Mouse (Mus musculus): ENCODE measurements around the gene Fsd1l.
"Not testable (repeated sequence)": the region's sequence is repeated elsewhere in the genome, so short reads cannot be mapped to it uniquely, and the experiment has no call there.

Gene Fsd1l

DNA sequence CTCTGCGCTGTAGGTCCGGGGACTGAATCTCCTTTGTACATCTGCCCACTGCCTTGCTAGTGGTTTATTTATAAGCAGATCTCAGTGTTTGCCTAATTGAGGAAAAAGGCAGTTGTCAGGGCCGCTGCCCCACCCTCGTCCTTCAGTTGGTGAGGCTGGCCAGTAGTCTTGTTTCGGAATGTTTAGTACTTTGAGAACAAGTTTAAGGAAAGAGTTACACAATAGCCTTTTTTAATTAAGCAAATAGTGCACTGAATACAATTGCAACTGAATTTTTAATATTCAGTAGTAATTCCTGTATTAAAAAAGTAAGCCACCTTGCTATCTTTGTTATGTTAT is 709 bp downstream of the Fsd1l start:
- no peak for DNase-seq

DNA sequence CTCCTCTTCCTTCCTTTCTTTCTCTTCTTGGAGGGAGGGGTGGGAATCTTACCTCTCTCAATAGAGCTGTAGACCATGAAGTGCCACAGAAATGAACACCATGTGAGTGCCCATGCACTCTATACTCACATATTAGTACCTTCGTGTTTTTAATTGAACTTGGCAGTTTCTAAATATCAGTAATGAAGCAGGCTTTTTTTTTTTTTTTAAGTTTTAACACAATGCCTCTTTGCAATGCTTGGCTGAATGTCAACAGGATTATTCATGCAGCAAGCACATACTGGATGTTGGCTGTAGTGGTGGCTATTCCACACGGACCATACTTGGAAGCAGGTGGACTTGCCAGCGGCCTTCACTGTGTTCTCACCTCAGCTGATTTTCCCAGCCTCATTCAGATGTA is 4.1 kb downstream of the Fsd1l start:
- DNase-seq = no peak

DNA sequence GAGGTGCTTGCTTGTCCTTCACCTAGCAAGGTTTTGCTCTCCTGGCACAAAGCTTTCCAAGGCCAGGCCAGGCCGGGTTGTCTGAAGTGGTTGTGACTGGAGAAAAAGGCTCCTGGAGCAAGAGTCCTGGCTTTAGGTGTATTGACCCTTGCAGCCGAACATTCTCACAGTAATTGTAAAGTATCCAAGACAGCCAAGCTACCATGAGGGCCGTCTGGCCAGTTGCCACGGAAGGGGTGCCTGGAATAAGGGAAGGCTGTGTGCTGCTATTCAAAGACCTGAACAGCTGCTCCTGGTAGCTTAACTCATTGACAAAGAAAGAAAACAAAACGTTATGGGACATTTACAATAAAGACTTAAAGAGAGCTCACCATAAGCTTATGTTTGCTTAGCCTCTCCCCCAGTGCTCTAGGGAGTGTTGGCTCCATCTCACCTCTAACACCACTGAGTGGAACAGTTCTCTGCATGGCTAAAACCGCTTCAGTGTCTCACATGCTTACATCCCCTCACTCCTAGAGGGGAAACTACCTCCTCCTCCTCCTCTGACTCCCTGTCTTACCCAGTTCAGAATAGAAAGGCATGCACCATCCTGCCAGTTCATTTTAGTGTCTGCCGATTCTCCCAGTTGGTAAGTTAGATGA is 6.1 kb downstream of the Fsd1l start:
- no peak for DNase-seq

DNA sequence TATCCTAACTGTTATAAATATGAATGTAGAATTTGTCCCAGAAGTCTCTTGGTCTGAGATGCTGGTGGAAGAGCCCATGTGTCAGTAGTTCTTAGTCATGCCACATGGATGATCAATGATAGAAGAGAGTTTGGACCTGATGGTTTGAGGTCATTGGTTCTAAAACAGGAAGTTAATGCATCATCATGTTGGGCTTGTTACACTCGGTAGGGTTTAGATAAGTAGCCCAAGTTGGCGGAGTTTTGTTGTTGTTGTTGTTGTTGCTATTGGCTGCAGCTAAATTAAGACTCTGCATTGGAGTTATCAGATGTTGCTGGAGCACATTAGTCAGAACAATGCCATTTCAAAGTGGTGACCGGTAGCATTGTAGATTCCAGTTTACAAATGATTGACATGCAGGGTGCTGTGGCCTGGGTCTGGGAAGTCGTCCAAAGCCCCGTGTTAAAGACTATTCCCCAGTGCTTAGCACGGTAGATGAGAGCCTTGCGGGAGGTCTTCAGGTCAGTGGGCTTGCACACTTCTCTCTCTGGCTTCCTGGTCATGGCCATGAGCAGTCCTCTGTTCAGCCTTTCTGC is 7.4 kb downstream of the Fsd1l start:
- no peak for DNase-seq

DNA sequence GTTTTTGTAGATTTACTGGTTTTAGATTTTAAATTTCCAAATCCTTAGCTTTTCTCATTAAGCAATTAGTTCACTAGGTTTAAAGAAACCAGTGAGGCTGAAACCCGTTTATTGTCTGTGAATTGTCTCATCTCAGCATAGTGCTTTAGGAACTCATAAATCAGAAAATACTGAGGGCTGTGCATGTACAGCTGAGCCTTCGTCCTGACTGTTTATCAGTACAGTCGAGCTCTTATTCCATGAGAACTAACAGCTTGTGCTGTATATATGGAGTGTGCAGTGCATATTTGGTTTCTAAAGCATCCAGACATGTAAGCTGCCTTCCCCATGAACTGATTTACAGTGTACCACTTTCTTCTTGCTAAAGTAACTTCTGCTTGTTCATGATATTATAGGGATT is 26.8 kb downstream of the Fsd1l start:
- no peak for DNase-seq

DNA sequence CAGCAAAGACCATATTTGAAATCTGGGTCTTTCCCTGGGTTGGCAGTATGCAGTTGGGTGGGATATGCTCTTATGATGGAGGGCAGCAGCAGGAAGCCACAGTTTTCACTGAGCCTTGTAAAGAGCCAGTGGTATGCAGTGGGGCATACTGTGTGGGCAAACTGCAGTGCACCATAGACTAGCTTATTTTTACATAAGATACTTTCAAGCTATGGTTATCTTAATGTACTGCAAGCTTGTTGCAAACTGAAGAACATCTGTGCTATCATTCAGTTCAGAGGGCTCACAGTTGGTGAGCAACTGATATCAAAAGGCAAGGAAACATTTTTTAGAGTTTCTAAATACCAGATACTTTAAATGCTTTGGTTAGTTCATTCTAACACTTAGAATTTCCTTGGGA is 29.4 kb downstream of the Fsd1l start:
- no peak for DNase-seq

DNA sequence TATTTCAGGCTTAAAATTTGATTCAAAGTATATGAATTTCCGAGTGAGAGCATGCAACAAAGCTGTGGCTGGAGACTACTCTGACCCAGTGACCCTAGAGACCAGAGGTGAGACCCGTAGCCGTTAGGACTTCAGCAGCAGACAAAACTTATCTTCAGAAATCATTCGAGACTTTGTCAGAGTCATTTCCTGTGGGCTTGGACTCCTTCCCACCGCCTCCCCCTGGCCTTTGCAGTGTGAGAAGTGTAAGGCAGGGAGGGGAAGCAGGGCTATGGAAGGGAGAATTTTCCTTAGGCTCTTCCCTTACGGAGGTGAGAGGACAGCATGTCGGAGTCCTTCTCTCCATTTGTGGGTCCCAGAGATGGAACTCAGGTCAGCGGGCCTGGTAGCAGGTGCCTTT is 50.8 kb downstream of the Fsd1l start:
- no peak for DNase-seq

DNA sequence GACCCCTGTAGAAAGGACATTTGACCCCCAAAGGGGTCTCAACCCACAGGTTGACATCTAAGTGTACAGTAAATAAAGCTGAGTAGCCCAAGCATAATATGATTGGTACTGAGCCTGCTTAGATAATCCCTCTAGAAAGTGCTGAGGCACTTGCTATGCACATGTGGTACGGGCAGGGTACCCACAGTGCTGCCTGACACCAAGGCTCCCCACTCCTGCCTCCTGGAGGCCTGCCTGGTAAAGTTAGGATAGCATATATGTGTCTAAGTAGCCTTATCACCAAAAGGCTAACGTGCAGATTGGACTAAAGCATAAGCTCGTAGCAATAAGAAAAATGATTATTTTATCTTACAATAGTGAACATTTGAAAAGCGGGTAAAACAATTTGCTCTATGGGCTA is 57.7 kb downstream of the Fsd1l start:
- no peak for DNase-seq

DNA sequence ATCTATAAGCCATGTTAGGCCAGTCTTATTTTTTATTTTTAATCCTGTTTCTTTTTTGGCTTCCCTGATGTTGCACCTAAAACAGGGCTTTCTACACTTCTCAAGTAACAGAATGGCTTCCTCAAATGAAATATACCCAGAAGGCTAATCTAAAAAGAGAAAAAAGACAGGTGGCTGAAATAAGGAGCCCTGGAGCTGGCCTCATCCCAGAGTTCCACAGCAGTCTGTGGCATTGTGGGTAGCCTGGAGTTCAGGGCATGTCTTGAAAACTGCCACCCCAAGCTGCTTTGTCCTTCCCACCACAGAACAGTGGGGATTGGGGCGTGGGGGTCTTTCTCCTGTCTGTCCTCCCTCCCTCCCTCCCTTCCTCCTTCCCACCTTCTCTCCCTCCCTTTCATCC is 60.1 kb downstream of the Fsd1l start:
- no peak for DNase-seq

DNA sequence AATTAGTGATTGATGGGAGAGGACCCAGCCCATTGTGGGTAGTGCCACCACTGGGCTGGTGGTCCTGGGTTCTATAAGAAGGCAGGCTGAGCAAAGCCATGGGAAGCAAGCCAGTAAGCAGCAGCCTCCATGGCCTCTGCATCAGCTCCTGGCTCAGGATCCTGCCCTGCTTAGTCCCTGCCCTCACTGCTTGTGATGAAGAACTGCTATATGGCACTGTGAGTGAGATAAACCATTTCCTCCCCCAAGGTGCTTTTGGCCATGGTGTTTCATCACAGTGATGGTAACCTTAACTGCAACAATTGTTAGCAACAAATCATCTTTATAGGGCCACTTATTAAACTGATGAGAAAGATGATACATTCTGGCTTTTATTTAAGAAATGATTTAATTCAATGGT is 77.9 kb downstream of the Fsd1l start:
- DNase-seq = not testable (repeated sequence)

DNA sequence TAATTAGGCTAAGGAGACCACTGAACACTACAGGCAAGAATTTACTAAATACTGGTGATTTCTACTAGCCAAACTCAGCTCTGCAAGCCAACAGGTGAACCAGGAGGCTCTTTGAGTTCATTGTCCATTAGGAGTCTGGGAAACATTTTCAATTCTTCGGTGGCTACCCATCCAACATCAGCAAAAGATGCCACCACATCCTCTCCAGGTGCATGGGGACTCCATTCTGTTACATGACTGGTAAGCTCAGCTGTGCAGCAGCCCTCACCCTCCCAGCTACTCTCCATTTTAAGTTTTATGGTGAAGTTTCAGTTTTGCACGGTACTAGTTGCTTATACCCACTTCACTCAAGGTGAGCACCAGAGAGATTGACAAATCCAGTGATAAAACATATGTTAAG is 78.8 kb downstream of the Fsd1l start:
- DNase-seq = no peak

DNA sequence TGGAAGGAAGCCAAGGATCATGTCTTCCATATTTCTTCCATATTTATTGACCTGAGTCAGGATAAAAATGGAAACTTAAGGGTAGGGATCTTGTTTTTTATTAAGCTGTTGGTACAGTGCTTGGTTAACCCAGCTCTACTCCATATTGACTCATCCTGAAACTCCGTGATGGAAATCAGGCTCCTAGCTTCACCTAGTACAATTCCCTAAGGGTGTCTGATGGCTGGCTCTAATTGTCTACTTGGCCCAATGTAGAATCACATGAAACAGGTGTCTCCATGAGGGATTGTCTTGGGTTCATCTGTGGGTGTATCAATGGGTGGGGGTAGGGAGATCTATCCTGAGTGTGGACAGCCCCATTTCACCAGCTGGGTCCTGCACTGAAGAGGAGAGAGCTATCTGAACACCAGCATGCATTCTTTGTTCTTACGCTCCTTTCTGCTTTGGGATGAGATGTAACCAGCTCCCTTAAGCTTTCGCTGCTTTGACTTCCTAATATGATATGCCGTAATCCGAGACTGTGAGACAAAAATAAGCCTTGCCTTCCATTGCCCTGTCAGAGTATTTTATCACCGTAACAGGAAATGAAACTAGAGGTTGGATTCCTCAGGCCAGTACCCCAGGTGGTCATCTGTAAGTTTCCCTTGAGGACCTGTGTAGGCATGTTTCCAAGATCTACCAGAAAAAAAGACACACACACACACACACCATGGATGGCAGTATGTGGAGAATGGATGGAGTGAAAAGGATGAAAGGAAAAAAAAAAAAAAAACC is 79.5 kb downstream of the Fsd1l start:
- DNase-seq = no peak

DNA sequence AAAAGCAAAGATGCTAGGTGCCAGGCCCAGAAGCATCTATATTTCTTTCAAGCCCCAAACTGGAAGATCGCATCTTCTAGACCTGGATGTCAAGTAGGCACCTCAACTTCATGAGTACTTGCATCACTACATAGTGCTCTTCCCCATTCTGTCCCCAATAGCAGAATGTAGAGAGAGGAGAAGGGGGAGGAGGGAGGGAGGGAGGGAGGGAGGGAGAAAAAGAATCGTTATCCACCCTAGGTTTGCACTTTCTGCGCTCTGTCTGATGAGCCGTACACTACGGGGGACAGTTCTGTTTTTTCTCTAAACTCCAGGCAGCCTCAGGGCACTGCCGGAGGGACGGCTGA is 82.4 kb downstream of the Fsd1l start, which contains the start of gene Fktn:
TSS of gene Fktn (plus strand) at position 295 of the 347 bp plus-strand sequence.
- no peak for DNase-seq

DNA sequence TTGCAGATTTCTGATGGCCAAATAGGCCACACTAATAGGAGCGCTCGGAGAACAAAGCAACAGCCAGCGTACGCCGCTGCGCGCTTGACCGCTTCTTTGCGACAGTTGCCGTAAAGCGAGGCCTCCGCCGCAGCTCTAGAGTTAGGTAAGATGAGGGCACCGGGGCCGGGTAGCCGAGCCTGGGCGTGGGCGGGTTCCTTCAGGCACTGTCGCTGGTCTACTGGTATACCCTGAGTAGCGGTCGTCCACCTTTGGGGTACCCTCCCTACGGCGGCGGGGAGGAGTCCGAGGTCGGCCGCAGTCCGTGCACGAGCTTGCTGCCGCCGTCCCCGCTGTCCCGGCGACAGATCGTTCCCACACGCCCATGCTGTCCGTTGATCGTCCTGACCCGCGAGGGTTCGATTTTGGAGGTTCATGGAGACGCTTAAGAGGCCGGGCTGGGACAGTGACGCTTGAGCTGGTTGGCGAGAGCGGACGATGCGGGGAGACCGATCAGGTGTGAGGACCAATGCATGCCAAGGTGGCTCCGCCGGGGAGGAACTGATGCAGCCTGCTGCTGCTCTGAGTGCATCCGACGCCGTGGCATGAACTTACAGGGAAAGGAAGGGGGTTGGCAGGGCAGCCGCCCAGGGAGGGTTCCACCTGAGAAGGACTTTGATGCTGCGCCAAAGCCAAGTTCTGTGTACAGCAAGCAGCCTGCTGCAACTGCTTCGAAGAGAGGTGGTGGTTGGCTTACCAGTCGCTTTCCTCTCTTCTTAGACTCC is 83.0 kb downstream of the Fsd1l start:
- peak; percentile 71 to 87 for DNase-seq

DNA sequence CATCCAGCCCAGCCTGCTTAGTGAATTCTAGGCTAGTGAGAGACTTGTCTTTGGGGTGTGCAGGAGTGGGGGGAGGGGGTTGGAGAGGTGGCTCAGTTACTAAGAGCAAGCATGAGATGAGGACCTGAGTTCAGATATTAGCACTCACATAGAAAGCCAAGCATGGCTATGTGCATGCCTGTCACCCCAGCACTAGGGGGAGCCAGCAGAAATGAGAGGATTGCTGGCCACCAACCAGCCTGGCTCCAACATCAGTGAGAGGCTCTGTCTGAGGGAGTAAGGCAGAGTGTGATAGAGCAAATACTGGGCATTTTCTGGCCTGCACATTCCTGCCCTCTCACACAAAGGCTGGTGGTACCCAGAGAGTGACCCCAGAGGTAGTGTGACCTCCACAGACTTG is 84.7 kb downstream of the Fsd1l start:
- DNase-seq = peak in 1 of 2 experiments; percentile 19

DNA sequence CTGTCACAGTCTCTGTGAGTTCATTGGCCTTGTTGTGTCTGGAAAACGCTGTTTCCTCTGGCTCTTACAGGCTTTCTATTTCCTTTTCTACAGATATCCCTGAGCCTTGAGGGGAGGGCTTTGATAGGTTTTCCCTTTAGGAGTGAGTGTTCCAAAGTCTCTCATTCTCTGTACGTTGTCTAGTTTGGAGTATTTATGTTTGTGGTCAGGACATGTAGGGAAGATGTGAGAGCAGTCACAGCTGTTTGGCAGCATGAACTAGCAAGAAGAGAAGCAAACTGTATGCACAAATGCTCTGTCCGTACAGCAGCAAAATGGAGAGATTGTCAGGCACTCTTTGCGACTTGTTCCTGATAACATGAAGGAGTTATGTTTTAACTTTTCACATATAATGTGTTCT is 86.3 kb downstream of the Fsd1l start:
- no peak for DNase-seq

DNA sequence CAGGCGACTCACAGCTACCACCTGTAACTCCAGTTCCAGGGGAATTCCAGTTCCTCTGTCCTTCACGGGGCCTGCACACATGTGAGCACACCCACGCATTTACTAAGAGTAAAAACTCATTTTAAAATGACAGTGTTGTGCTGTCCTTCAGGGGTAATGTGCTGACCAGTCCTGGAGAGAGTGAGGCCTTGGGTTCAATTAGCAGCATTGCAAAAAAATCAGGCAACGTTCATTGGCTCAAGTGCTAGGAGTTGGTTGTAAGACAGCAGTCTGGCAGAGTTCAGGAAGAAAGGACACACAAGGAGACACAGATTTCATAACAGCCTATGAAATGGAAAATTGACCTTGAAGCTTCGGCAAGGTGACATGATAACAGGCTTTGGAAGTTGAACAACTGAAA is 87.0 kb downstream of the Fsd1l start:
- no peak for DNase-seq

DNA sequence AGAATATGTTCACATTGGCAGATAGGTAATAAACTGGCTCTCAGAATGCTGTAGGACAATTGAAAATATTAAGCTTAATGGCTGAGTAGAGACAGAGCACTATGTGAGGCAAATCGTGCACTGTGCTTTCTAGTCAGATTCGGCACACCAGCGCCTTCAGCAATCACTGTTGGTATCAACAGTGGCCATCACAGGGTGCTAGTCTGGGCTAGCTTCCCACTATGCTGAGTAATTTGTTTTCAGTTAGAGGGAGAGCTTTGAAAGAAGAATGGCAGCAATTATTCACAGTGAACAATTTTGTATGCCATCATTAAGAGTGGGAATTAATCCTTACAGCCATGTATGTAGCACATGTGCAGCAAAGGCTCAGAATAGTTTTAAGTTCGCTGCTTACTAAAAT is 91.2 kb downstream of the Fsd1l start:
- DNase-seq = no peak

DNA sequence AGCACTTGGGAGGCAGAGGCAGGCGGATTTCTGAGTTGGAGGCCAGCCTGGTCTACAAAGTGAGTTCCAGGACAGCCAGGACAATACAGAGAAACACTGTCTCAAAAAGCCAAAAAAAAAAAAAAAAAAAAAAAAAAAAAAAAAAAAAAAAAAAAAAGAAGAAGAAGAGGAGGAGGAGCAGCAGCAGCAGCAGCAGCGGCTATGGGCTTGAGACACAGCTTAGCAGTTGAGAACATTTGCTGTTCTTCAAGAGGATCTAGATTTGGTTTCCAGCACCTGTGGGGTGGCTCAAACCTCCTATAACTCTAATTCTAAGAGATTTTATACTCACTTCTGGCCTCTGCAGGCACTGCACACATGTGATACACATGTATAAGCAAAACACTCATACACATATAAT is 94.8 kb downstream of the Fsd1l start:
- not testable (repeated sequence) for DNase-seq

DNA sequence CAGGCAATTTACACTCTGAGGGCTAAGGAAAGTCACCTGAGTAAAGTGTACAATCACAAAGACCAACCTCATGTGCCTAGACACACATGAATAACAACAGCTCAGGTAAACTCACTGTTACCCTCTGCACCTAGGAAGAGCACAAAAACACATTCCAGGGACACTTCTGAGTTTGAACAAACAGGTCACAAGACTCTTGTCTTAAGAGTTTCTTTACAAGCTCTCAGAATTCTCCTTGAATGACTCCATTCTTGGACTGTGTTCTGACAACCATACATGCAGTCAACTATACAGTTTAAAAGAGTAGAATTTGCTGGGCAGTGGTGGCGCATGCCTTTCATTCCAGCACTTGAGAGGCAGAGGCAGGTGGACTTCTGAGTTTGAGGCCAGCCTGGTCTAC is 96.8 kb downstream of the Fsd1l start:
- no peak for DNase-seq

DNA sequence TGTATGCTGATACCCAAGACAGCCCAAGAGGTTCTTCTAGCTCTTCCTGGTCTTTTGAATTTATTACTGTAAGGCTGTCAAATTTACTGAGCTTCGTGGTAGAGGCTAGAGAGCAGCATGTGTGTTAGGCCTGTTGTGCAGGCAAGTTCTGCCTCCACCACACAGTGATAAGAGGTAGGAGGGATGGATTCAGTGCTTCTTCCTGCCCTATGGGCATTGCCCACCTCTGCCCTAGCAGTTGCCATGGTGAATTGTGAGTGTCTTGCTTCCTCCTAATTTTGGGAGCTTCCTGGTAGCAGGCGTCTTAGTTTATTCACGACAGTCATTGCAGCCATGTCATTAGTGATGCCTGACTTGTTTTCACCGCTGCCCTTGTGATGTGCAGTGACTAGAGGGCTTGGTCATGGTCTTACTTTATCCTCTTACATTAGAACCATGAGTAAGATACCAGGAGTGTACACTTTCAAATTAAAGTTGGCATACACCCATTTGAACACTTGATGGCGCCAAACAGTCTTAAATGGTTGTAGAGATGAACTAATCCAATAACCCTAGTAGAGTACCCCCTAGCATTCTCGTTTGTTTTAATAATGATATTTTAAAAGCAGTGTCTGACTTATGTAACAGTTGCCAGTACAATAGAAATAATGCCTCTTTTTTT is 107.8 kb downstream of the Fsd1l start:
- DNase-seq = peak in 1 of 2 experiments; percentile 26

DNA sequence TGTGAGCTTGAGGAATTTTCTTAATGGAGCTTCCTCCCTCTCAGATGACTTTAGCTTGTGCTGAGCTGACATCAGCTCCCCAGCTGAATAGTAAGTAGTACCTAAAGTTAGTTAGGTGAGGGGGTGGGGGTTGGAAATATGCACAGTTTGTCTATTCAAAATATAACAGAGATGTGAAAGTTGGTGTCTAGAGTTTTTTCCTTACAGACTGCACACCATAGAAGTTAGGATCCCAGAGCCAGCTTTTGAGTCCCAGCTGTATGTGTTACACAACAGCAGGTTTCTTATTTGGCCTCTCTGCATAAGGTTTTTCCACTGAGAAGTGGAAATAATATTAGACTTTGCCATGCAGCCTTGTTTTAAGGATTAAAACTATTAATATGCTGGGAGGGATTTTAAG is 118.6 kb downstream of the Fsd1l start:
- DNase-seq = no peak

Measured in spleen, adult 18-20 months (tissue).